In the genomic region with DNA sequence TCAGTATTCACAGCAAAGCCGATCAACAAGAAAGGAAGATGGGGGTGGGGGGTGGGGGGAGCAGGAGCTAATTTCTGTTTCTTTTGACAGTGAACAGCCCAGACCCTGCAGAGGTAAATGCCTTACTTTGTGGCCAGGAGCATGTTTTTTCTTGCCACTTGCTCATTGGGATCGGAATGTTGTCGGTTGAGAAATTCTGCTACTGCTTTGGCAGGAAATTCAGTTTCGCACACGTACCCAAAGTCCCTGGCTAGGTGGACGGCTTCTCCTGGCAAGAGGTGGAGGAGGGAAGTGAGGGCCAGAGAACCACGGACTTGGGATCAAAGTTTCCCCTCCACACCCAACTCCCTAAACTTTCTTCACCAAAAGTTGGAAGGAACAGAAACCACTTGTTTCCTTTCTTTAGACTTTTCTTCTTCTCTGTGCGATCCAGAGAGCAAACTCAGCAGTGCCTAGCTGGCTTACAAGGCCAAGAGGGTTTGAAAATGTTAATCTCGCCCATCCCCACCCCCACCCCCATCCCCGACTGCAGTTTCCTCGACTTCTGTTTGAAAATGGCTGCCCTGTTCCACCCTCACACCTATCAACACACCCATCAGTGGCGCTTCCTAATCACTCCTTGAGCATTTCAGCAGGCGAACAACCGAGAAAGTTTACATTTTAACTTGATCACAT, we compare ENCODE assay signal across 13 mouse cellular contexts. TPM values are rescaled to one million over a fixed set of nuclear protein-coding genes. Genes with fewer than 3 reads are reported as not detected.
DNase-seq lines count a peak whose midpoint lies in the region; ATAC-seq lines count a peak whose summit lies in the region.
"Had no signal": no experiment of that assay in that cellular context is flagged by ENCODE, and none has a peak within 500 bp of the region (broad histone marks: within the 10 kb centered on the region; RNA-seq: fewer than 3 reads in every experiment).

No protein-coding gene starts in this region.

- DNase-seq in kidney, adult 11 months: no peak
- DNase-seq in ES-CJ7 (ENCODE audit: low read depth, low spot score) (peak; percentile 80), R1 (ENCODE audit: low read depth, low spot score) (peak; percentile 81)
- peak; percentile 56 for DNase-seq in limb, embryonic 11.5 days (ENCODE audit: low spot score)
- DNase-seq in spleen, adult 12 weeks (ENCODE audit: low spot score): no peak
- DNase-seq: cerebellum, adult 2 months; heart, adult 2 months; kidney, adult 8-10 months; liver, postnatal 0 days; right cerebral cortex, postnatal 25 days had no signal

- H3K27me3 ChIP-seq in kidney, embryonic 15.5 days: peaks cover 91% of the 10 kb centered on the region
- peaks cover 2% of the 10 kb centered on the region for H3K27me3 ChIP-seq in limb, embryonic 11.5 days (ENCODE audit: control insufficient read depth, insufficient read depth, low read length)

- peaks cover 26% of the 10 kb centered on the region for H3K4me1 ChIP-seq in kidney, embryonic 15.5 days
- peaks cover 25% of the 10 kb centered on the region for H3K4me1 ChIP-seq in limb, embryonic 11.5 days (ENCODE audit: control insufficient read depth, insufficient read depth, low read length)

- no peaks in the 10 kb centered on the region for H3K36me3 ChIP-seq in kidney, embryonic 15.5 days
- no peaks in the 10 kb centered on the region for H3K36me3 ChIP-seq in limb, embryonic 11.5 days (ENCODE audit: control insufficient read depth, insufficient read depth, low read length)

- no peak overlapping the region for H3K9ac ChIP-seq in kidney, embryonic 15.5 days
- no peak overlapping the region for H3K9ac ChIP-seq in limb, embryonic 11.5 days (ENCODE audit: low read length)
- H3K9ac ChIP-seq: liver, postnatal 0 days had no signal

- no peak overlapping the region for H3K4me2 ChIP-seq in kidney, embryonic 15.5 days
- H3K4me2 ChIP-seq in limb, embryonic 11.5 days (ENCODE audit: low read depth, severe bottlenecking): peak overlapping the region; percentile 33

- ATAC-seq in kidney, embryonic 15.5 days (replicated peaks; ENCODE audit: low FRiP score): no peak
- no peak for ATAC-seq in limb, embryonic 11.5 days (ENCODE audit: insufficient number of reproducible peaks, low FRiP score, low TSS enrichment, low read depth)
- no peak for ATAC-seq in megakaryocyte, adult 5-6 weeks (ENCODE audit: poor library complexity, severe bottlenecking)
- ATAC-seq: liver, postnatal 0 days had no signal

- no peaks in the 10 kb centered on the region for H3K9me3 ChIP-seq in kidney, embryonic 15.5 days (replicated peaks)
- H3K9me3 ChIP-seq in limb, embryonic 11.5 days (ENCODE audit: control insufficient read depth, low read length): no peaks in the 10 kb centered on the region

- H3K4me3 ChIP-seq in kidney, embryonic 15.5 days (replicated peaks): no peak overlapping the region
- H3K4me3 ChIP-seq in limb, embryonic 11.5 days (ENCODE audit: low read depth, low read length): no peak overlapping the region
- H3K4me3 ChIP-seq: heart, adult 2 months had no signal

- peak overlapping the region; percentile 52; the same call in 1 of the 2 replicates for H3K27ac ChIP-seq in kidney, embryonic 15.5 days
- peak overlapping the region; percentile 59 for H3K27ac ChIP-seq in limb, embryonic 11.5 days (replicated peaks; ENCODE audit: low read depth, low read length)
- H3K27ac ChIP-seq: heart, adult 2 months had no signal

- 23% methylated on average over 14 of the region's 14 CpGs for WGBS in kidney, embryonic 15.5 days
- WGBS in limb, embryonic 11.5 days: 7% methylated on average over 14 of the region's 14 CpGs

RNA-seq across cellular contexts. Expression of a gene that starts 19.0 kb away (rescaled TPM):
- polyA plus RNA-seq in kidney, embryonic 15.5 days (2015; fragmentation: Nextera tagmentation; extraction: Ambion mirVana): 2.8 and 4.1 TPM in 2 replicates
- 7.2 and 7.3 TPM in 2 replicates for polyA plus RNA-seq in limb, embryonic 11.5 days (2014; fragmentation: Nextera tagmentation; extraction: Ambion mirVana)
- total RNA-seq in megakaryocyte, adult 5-6 weeks (2015): 0.36 TPM in 1 of 2 replicates, not detected in the other
- total RNA-seq in megakaryocyte, adult 5-6 weeks (2017): 0.07 TPM in 1 of 2 replicates, not detected in the other
- total RNA-seq: megakaryocyte-erythroid progenitor cell, adult 5-6 weeks had no signal
- polyA plus RNA-seq: liver, postnatal 0 days had no signal

Comparison
In these comparisons a context has a peak if more than half of its experiments do, and no peak if none do; other contexts are left out.
1. DNase-seq: peak in ES-CJ7 (single experiment), R1 (single experiment) and limb, embryonic 11.5 days (single experiment); none in kidney, adult 11 months (single experiment) and spleen, adult 12 weeks (single experiment).